Mouse (Mus musculus) stomach, postnatal 0 days (tissue): ENCODE measurements around the gene Hsp90aa1.

Experiments used
- CTCF ChIP-seq: IDR thresholded peaks from 2 replicates; pipeline ENCODE4 v1.5.1; 2016; ENCODE audit warnings: antibody characterized with exemption, low read depth, mild to moderate bottlenecking, moderate library complexity
- EP300 ChIP-seq: optimal IDR thresholded peaks from 2 replicates; pipeline ENCODE3; 2016; ENCODE audit warnings: antibody characterized with exemption

- TF ChIP-seq CTCF: no peak
- TF ChIP-seq EP300: no peak
These were observed 4.9 kb upstream of the Hsp90aa1 start for GRCm38 (mm10) chr12:110707451-110707850.
